Mouse (Mus musculus) liver, embryonic 13.5 days (tissue): ENCODE data around the gene Fga. TPM values are rescaled to one million over a fixed set of nuclear protein-coding genes. Genes with fewer than 3 reads are reported as not detected.
A peak's percentile ranks its signal among the peaks of the same experiment; 100 is the strongest.

Experiments used
- ATAC-seq: fragments of 200-750 bp; cut with Nextera tagmentation; 2 replicates; pipeline ENCODE4 v1.8.0; 2017; ENCODE audit warnings: low read depth, mild to moderate bottlenecking, moderate number of reproducible peaks, moderate library complexity
- DNase-seq: peaks from one replicate; pipeline ENCODE4 v3.0.0; 2022
- H3K27ac ChIP-seq: fragments of 300-500 bp; sonication (generic); 2 replicates; pipeline ENCODE4 v1.5.1; 2015; ENCODE audit warnings: moderate library complexity, mild to moderate bottlenecking, inconsistent platforms
- H3K27me3 ChIP-seq: fragments of 300-500 bp; sonication (generic); 2 replicates; pipeline ENCODE4 v1.6.1; 2015; ENCODE audit warnings: mild to moderate bottlenecking, inconsistent platforms
- H3K36me3 ChIP-seq: fragments of 300-500 bp; sonication (generic); 2 replicates; pipeline ENCODE4 v1.6.1; 2015; ENCODE audit warnings: mild to moderate bottlenecking, inconsistent platforms
- H3K4me1 ChIP-seq: fragments of 300-500 bp; sonication (generic); replicated peaks from 2 replicates; pipeline ENCODE4 v1.6.1; 2015; ENCODE audit warnings: inconsistent platforms
- H3K4me2 ChIP-seq: fragments of 300-500 bp; sonication (generic); 2 replicates; pipeline ENCODE4 v1.6.1; 2015; ENCODE audit warnings: inconsistent platforms, mild to moderate bottlenecking, moderate library complexity
- H3K4me3 ChIP-seq: fragments of 300-500 bp; sonication (generic); replicated peaks from 2 replicates; pipeline ENCODE4 v1.5.1; 2015; ENCODE audit warnings: mild to moderate bottlenecking, inconsistent platforms
- H3K9ac ChIP-seq: fragments of 300-500 bp; sonication (generic); 2 replicates; pipeline ENCODE4 v1.6.1; 2015; ENCODE audit warnings: mild to moderate bottlenecking, inconsistent platforms
- H3K9me3 ChIP-seq: fragments of 300-500 bp; sonication (generic); replicated peaks from 2 replicates; pipeline ENCODE4 v1.6.1; 2016; ENCODE audit warnings: inconsistent platforms
- WGBS: fragments of 180-500 bp; shearing (Covaris S2); methylation state at CpG from one replicate; pipeline ENCODE4 v1.1.7; 2015; ENCODE audit not compliant: insufficient replicate concordance; 5-methylcytosine and 5-hydroxymethylcytosine counted together
- polyA plus RNA-seq: library from polyadenylated mRNA; unstranded; fragments of >200 nt; fragmentation: Nextera tagmentation; extraction: Ambion mirVana; gene quantifications from 2 replicates; pipeline ENCODE4 v1.2.1, GENCODE M21; 2015

Fga gene
- polyA plus RNA-seq = 276 and 332 TPM in 2 replicates

DNA sequence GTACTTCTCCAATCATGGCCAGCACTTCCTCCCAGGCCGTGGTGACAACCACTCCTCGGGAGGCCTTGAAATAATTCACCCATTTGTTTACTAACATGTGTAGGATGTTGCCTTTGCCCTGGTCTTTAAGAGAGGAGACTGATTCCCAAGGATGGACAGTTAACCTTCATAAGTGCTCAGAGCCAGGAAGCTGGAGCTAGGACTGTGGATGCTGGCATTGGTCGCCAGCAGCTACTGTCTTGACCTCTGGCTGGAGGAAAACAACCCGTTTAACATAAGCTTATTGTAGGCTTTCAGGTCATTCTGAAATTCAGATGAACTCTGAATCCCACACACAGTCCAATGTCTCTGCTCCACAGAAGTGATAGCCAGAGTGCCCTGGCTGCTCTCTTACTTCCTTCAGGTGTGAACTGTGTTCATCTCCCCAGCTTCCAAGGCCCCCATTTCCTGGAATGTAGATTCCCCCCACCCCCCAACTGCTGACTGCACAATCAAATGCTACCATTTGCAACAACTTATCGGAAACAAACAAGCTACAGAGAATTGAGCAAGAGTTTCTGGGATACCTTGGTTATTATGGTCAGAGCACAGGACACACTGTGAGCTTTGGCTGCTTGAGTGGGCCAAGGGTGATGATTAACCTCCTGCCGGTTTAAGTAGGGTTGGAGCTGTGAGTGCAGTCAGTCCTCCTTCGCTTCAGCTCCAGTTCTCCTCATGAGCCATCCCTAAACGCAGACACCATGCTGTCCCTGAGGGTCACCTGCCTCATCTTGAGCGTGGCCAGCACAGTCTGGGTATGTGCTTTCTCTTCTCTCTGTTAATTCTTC, at the start of gene Fga:
Gene Fga, plus strand, starts transcription at position 602 of the 827 bp plus-strand sequence.
- H3K4me3 ChIP-seq = peak within 1 kb of the TSS; percentile 45
- WGBS = 56% methylated on average over 9 of the region's 9 CpGs
- peak within 1 kb of the TSS; percentile 50 for H3K9ac ChIP-seq
- H3K36me3 ChIP-seq = no peaks in the 10 kb centered on the region
- H3K27ac ChIP-seq = 0 out of 2 replicates have a peak within 1 kb of the TSS, but pooled peaks have one; percentile 34
- H3K4me2 ChIP-seq = peak within 1 kb of the TSS; percentile 23; the same call in 1 of the 2 replicates
- no peaks in the 10 kb centered on the region for H3K9me3 ChIP-seq
- no peaks in the 10 kb centered on the region; the same call in 1 of the 2 replicates for H3K4me1 ChIP-seq
- H3K27me3 ChIP-seq = no peaks in the 10 kb centered on the region
- DNase-seq (no peak), ATAC-seq (peak; percentile 82)

DNA sequence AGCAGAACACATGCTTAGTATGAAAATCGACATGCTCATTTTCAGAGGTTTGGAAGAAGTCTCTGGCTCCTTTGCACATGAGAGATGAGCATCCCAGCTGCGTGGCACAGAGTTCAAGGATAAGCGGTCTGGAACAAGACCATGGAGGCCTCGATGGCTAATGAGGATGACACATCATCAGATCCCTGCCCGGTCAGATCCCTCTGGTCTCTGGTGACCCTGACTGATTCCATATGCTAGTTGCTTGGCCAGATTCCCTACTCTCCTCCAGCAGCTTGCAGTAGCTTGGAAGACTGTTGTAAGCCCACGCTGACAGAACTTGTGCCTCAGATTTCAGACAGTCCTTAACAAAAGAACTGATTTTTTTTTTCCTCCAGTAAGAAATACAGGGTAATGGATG, 45.1 kb upstream of the Fga start:
- no peak overlapping the region for H3K4me3 ChIP-seq
- 64% methylated on average over 6 of the region's 6 CpGs for WGBS
- DNase-seq (no peak), ATAC-seq (no peak)
- no peak overlapping the region for H3K9ac ChIP-seq
- no peaks in the 10 kb centered on the region for H3K4me1 ChIP-seq
- H3K4me2 ChIP-seq = no peak overlapping the region
- no peaks in the 10 kb centered on the region for H3K9me3 ChIP-seq
- H3K27me3 ChIP-seq = no peaks in the 10 kb centered on the region
- H3K36me3 ChIP-seq = no peaks in the 10 kb centered on the region
- H3K27ac ChIP-seq = no peak overlapping the region

DNA sequence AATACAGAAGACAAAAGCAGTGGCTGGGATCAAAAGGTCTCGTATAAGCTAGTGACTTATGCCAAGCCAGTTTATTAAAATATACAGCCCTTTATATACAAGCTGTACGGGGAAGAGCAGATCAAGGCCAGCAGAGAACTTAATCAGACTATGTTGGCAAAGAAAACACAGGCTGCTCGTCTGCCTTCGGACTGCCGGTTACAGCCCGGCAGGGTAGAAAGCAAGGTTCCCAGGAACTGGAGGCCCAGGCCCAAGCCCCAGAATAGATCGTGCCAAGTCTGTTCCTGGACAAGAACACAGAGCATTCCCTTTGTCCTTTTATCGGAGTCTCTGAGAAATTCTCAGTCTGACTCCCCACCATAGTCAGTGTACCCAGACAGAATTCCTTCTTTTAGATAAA, 44.0 kb upstream of the Fga start:
- DNase-seq = no peak
- 74% methylated on average over 8 of the region's 8 CpGs for WGBS
- no peak overlapping the region for H3K4me2 ChIP-seq

DNA sequence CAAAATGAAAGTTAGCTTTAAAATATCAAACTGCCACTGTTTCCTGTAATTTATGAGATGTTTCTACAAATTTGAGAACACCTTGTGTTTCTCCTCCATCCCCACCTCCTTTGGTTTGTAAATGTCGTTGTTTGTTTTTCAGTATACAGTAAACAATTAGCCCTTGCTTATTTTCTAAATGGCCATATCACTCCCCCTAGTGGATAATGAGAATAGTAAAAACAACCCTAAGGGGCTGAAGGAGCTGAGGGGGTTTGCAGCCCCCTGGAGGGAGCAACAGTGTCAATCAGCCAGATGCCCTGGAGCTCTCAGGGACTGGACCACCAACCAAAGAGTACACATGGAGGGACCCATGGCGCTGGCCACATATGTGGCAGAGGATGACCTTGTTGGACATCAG, 41.0 kb upstream of the Fga start:
- 66% methylated on average over 2 of the region's 2 CpGs for WGBS
- H3K36me3 ChIP-seq = no peaks in the 10 kb centered on the region

More for the DNA sequence above, 44.0 kb upstream of the Fga start:
- H3K27me3 ChIP-seq = no peaks in the 10 kb centered on the region
- no peaks in the 10 kb centered on the region for H3K9me3 ChIP-seq
- no peaks in the 10 kb centered on the region for H3K36me3 ChIP-seq
- H3K4me1 ChIP-seq = no peaks in the 10 kb centered on the region
- H3K27ac ChIP-seq = no peak overlapping the region
- no peak overlapping the region for H3K9ac ChIP-seq
- no peak for ATAC-seq
- H3K4me3 ChIP-seq = no peak overlapping the region

DNA sequence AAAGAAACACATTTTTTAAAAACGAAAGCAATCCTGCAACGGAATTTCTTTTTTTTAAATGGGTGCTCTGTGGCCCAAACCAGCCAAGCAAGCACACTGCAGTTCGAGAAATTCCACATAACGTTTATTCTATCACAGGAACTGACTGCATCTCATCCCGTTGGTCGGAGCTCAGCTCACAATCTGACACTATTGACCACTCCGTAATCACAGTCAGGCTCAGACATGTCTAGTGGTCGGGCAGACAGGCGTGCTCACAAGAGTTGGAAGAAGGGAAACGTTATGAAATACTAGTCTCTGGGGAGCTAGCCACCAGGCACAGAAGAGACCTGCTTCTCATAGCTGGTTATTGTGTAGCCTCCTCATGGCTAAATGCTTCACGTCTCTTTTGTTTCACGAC, 33.9 kb upstream of the Fga start:
- Histone ChIP-seq H3K4me1 (peaks cover 4% of the 10 kb centered on the region; the same call in 1 of the 2 replicates), H3K27me3 (peaks cover 8% of the 10 kb centered on the region; the same call in 1 of the 2 replicates), H3K9ac (no peak overlapping the region), H3K4me3 (no peak overlapping the region), H3K9me3 (no peaks in the 10 kb centered on the region), H3K27ac (no peak overlapping the region), H3K36me3 (no peaks in the 10 kb centered on the region), H3K4me2 (no peak overlapping the region)
- WGBS = 68% methylated on average over 12 of the region's 12 CpGs
- ATAC-seq (no peak), DNase-seq (no peak)

More for the DNA sequence above, 41.0 kb upstream of the Fga start:
- H3K4me2 ChIP-seq = no peak overlapping the region
- H3K4me1 ChIP-seq = no peaks in the 10 kb centered on the region
- no peak for DNase-seq
- H3K9ac ChIP-seq = no peak overlapping the region
- H3K27me3 ChIP-seq = no peaks in the 10 kb centered on the region
- no peak overlapping the region for H3K4me3 ChIP-seq
- H3K27ac ChIP-seq = no peak overlapping the region
- H3K9me3 ChIP-seq = no peaks in the 10 kb centered on the region
- ATAC-seq = no peak

DNA sequence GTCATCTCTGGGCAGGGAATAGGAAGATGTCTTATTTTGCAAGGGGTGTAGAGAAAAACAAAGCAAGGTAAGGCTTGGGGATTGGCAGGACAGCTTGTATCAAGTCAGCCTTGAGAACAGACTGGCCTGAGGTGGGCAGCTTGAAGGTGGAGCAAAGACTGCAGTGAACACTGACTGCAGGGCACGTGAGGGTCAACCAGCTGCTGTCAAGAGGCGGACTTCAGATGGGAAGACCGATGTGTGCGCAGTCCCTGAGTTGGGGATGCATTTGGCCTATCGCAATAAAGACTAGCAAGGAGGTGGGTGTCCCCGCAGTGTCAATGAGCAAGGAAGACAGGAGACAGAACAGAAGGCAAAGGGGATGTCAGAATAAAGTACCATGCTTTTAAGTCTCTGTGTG, 32.9 kb upstream of the Fga start:
- Histone ChIP-seq H3K4me2 (no peak overlapping the region), H3K36me3 (no peaks in the 10 kb centered on the region), H3K9me3 (no peaks in the 10 kb centered on the region), H3K4me3 (no peak overlapping the region), H3K9ac (no peak overlapping the region), H3K27ac (no peak overlapping the region), H3K4me1 (peaks cover 4% of the 10 kb centered on the region; the same call in 1 of the 2 replicates), H3K27me3 (peaks cover 8% of the 10 kb centered on the region; the same call in 1 of the 2 replicates)
- DNase-seq = no peak
- no peak for ATAC-seq
- WGBS = 74% methylated on average over 6 of the region's 6 CpGs

DNA sequence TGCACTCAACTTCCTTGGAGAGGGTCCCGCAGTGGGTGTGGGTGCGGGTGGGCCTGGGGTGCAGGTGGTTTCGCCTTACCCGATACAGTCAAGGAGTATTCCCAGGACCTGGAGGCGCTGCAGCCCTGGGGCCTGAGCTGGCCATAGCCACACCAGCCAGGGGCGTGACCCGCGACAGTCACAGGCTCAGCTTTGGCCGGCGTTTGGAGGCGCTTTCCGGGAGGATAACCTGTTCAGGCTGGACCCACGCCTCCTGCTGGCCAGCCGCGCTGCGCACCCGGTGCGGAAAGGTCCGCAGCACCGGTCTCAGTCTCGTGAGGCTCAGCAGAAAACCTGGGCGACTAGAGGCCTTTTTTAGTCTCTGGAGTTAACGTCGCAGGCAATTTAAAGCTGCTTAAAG, 30.5 kb upstream of the Fga start:
- H3K4me3 ChIP-seq = no peak overlapping the region; the same call in 1 of the 2 replicates

DNA sequence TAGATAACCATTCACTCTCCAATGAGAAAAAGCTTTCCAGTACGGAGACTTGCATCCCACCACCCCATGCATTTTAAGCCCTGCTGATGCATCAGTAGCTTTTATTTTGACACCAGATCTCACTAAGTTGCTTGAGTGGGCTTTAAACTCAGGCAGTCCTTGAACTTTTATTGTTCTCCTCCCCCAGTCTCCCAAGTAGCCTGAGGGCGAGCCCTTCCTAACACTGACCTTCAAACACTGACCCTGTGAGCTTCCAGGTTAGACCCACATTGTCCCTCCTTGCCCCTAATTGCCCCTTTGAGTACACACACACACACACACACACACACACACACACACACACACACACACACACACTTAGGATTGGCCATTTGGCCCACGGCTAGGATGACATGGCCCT, 29.2 kb upstream of the Fga start:
- ATAC-seq = no peak
- H3K27me3 ChIP-seq = peaks cover 8% of the 10 kb centered on the region; the same call in 1 of the 2 replicates
- H3K27ac ChIP-seq = no peak overlapping the region
- H3K36me3 ChIP-seq = no peaks in the 10 kb centered on the region
- peaks cover 8% of the 10 kb centered on the region; the same call in 1 of the 2 replicates for H3K4me1 ChIP-seq
- no peak overlapping the region for H3K4me3 ChIP-seq
- H3K4me2 ChIP-seq = no peak overlapping the region
- 69% methylated on average over 3 of the region's 3 CpGs for WGBS
- DNase-seq = no peak
- H3K9ac ChIP-seq = no peak overlapping the region
- H3K9me3 ChIP-seq = no peaks in the 10 kb centered on the region

More for the DNA sequence above, 30.5 kb upstream of the Fga start:
- Histone ChIP-seq H3K4me1 (peaks cover 5% of the 10 kb centered on the region; the same call in 1 of the 2 replicates), H3K27ac (no peak overlapping the region), H3K9me3 (no peaks in the 10 kb centered on the region), H3K9ac (no peak overlapping the region), H3K27me3 (peaks cover 8% of the 10 kb centered on the region; the same call in 1 of the 2 replicates), H3K36me3 (no peaks in the 10 kb centered on the region), H3K4me2 (peak overlapping the region; percentile 41)
- 3% methylated on average over 24 of the region's 24 CpGs for WGBS
- DNase-seq = no peak
- ATAC-seq = peak; percentile 60

DNA sequence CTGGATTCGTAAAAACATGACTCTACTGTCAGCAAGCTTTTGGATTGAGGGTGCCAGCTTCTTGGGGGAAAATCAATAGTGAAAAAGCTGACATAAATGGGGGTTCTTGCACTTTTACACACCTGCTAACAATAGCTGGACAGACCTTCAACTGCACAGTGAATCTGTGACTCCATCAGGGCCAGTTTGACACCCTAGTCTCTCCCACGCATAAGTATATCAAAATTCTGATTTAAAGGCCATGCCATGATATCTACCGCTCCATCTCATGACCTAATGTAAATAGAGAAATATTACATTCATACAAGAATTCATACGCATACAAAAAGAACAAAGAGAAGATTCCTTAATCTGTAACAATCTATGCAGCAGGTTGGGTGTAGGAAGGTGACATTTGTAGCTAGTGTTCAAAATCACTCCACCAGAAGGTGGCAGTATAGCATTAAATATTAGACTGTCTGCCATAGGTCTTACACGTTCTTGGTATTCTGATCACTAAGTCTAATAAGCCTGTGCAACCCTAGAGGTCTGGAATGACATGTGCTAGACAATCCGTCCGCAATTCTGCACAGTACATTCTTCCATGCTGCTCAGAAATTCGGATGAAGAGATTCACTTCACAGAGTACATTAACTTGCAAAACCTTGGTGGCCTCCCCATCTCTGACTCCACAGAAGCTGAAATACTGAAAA, 27.0 kb upstream of the Fga start:
- Histone ChIP-seq H3K9me3 (no peaks in the 10 kb centered on the region), H3K4me1 (peaks cover 10% of the 10 kb centered on the region; the same call in 1 of the 2 replicates), H3K4me2 (no peak overlapping the region), H3K4me3 (no peak overlapping the region), H3K27me3 (peaks cover 7% of the 10 kb centered on the region; the same call in 1 of the 2 replicates), H3K27ac (no peak overlapping the region), H3K9ac (no peak overlapping the region), H3K36me3 (no peaks in the 10 kb centered on the region)
- 26% methylated on average over 8 of the region's 8 CpGs for WGBS
- DNase-seq (no peak), ATAC-seq (peak; percentile 53; the same call in 1 of the 2 replicates)

DNA sequence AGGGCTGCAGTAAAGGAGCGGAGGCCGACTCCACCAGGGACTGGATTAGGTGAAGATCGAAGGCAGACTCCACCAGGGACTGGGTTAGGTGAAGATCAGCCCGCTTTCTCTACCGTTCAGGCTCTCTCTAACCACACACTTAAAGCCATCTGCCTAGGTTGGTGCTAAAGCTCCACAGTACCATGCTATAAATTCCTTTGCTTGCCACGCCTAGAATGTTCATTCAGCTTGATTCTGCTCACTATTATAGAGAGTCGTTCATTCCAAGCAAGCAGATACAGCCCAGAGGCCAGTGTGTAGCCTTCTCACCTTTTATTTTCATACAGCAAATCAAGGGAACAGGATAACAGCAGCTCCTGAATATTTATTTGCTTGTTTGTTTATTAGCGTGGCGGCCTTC, 25.9 kb upstream of the Fga start:
- H3K9ac ChIP-seq = no peak overlapping the region
- peaks cover 10% of the 10 kb centered on the region; the same call in 1 of the 2 replicates for H3K4me1 ChIP-seq
- 70% methylated on average over 9 of the region's 9 CpGs for WGBS
- DNase-seq = no peak
- no peak overlapping the region for H3K4me2 ChIP-seq
- no peak overlapping the region for H3K27ac ChIP-seq
- no peak overlapping the region for H3K4me3 ChIP-seq
- no peaks in the 10 kb centered on the region for H3K36me3 ChIP-seq
- H3K9me3 ChIP-seq = no peaks in the 10 kb centered on the region
- peaks cover 5% of the 10 kb centered on the region; the same call in 1 of the 2 replicates for H3K27me3 ChIP-seq
- ATAC-seq = no peak

DNA sequence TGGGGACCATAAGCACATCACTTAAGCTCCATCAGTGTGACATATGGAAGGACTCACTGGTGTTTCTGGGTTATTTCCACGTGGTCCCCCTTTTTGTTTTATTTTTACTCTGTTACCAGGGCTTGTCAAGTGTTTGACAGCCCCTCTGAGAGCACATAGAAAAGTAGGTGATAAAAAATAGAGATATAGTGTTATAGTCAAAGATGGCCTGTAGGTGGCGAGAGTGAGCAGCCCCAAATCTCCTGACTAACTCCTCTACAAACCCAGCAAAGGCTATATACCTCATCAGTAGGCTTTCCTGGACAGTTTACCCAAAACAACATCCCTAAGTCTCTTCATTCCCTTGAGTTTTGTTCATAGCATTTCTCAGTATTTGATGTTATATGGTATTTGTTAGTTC, 23.7 kb upstream of the Fga start:
- ATAC-seq (no peak), DNase-seq (no peak)
- H3K9me3 ChIP-seq = no peaks in the 10 kb centered on the region
- H3K36me3 ChIP-seq = no peaks in the 10 kb centered on the region
- H3K27ac ChIP-seq = no peak overlapping the region
- H3K9ac ChIP-seq = no peak overlapping the region
- no peak overlapping the region for H3K4me2 ChIP-seq
- H3K4me1 ChIP-seq = peaks cover 6% of the 10 kb centered on the region; the same call in 1 of the 2 replicates
- no peak overlapping the region for H3K4me3 ChIP-seq
- H3K27me3 ChIP-seq = no peaks in the 10 kb centered on the region
- 2% methylated on average over 2 of the region's 2 CpGs for WGBS
